ENCODE assay signal across 8 mouse cellular contexts in genomic region chr4:40722687-40723460, GRCm38 (mm10). TPM values are rescaled to one million over a fixed set of nuclear protein-coding genes. Genes with fewer than 3 reads are reported as not detected.
DNase-seq lines count a peak whose midpoint lies in the region; ATAC-seq and TF ChIP-seq lines count a peak whose summit lies in the region.

No protein-coding gene starts in this region.

- no peaks in the 10 kb centered on the region for H3K9me3 ChIP-seq in hindbrain, embryonic 16.5 days (ENCODE audit: control insufficient read depth, low read length)

- intact Hi-C loops in gastrocnemius, adult 2 months (cut with DNase I): no loop called here
- intact Hi-C loops in left cerebral cortex, postnatal 36 days (cut with DNase I): loop anchor here (1.0 to 2.0 kb wide), 2 partner anchors 20 to 42 kb away; partner anchors contain the start of gene Aptx

- peak; percentile 93 for ATAC-seq in hindbrain, embryonic 16.5 days

- no peaks in the 10 kb centered on the region for H3K27me3 ChIP-seq in hindbrain, embryonic 16.5 days (replicated peaks; ENCODE audit: control insufficient read depth, insufficient read depth, low read length)

- no peak for TF ChIP-seq CTCF in gastrocnemius, adult 2 months (IDR thresholded peaks at IDR 0.05)

- peaks cover 18% of the 10 kb centered on the region for H3K36me3 ChIP-seq in hindbrain, embryonic 16.5 days (ENCODE audit: control insufficient read depth, insufficient read depth, low read length)

- peak; percentile 83 for DNase-seq in MEL-GATA-1-ER (ENCODE audit: extremely low read depth, low read depth)
- peak; percentile 71 for DNase-seq in c-Kit-positive CD71-positive TER-119-positive erythroid progenitor cells, embryonic 14.5 days (ENCODE audit: low spot score)
- peak; percentile 85 for DNase-seq in gastrocnemius, adult 2 months
- DNase-seq in left cerebral cortex, postnatal 36 days (ENCODE audit: low spot score in 2 of 2): peak; percentile 82 to 89
- DNase-seq in mesoderm, embryonic 11.5 days (ENCODE audit: low read depth, low spot score): peak; percentile 84
- DNase-seq in right cerebral cortex, postnatal 4 days: peak; percentile 85
- DNase-seq in yolk sac, embryonic 10.5 days (ENCODE audit: low spot score): peak; percentile 86

- H3K4me3 ChIP-seq in gastrocnemius, adult 2 months: peak overlapping the region; percentile 94
- H3K4me3 ChIP-seq in hindbrain, embryonic 16.5 days (ENCODE audit: low read length): peak overlapping the region; percentile 59

- peak overlapping the region; percentile 94 for H3K27ac ChIP-seq in gastrocnemius, adult 2 months
- peak overlapping the region; percentile 99 for H3K27ac ChIP-seq in hindbrain, embryonic 16.5 days (ENCODE audit: low read depth, low read length)

- peaks cover 31% of the 10 kb centered on the region for H3K4me1 ChIP-seq in hindbrain, embryonic 16.5 days (ENCODE audit: control insufficient read depth, insufficient read depth, low read depth, low read length)

- H3K9ac ChIP-seq in hindbrain, embryonic 16.5 days (ENCODE audit: low read depth, low read length): peak overlapping the region; percentile 92

- under 1% methylated on average over 35 of the region's 62 CpGs for WGBS in hindbrain, embryonic 16.5 days

- H3K4me2 ChIP-seq in hindbrain, embryonic 16.5 days (ENCODE audit: low read length): peak overlapping the region; percentile 86

RNA-seq across cellular contexts. Expression of gene Dnaja1, which starts 0.9 kb away (rescaled TPM):
- 10 to 100 TPM; 42.7 to 77.1 TPM for total RNA-seq in gastrocnemius, adult 2 months (2021)
- polyA plus RNA-seq in hindbrain, embryonic 16.5 days (2015; fragmentation: Nextera tagmentation; extraction: Ambion mirVana): 625 and 673 TPM in 2 replicates
- total RNA-seq in left cerebral cortex, postnatal 36 days (2021): 100 to 1,000 TPM; 267 to 314 TPM

RNA-seq across cellular contexts. Expression of gene Aptx, which starts 19.9 kb away (rescaled TPM):
- total RNA-seq in gastrocnemius, adult 2 months (2021): 10 to 100 TPM; 14.2 to 15.3 TPM
- polyA plus RNA-seq in hindbrain, embryonic 16.5 days (2015; fragmentation: Nextera tagmentation; extraction: Ambion mirVana): 41.4 and 44.8 TPM in 2 replicates
- total RNA-seq in left cerebral cortex, postnatal 36 days (2021): 10 to 100 TPM; 28.1 to 29.8 TPM

RNA-seq across cellular contexts. Expression of gene Smu1, which starts 34.8 kb away (rescaled TPM):
- 10 to 100 TPM; 33.1 to 34.2 TPM for total RNA-seq in gastrocnemius, adult 2 months (2021)
- 119 and 120 TPM in 2 replicates for polyA plus RNA-seq in hindbrain, embryonic 16.5 days (2015; fragmentation: Nextera tagmentation; extraction: Ambion mirVana)
- total RNA-seq in left cerebral cortex, postnatal 36 days (2021): 10 to 100 TPM; 48.2 TPM

Comparison
In these comparisons a context has a peak if more than half of its experiments do, and no peak if none do; other contexts are left out.
1. Peak in every context shown above with its lines: DNase-seq, ATAC-seq, H3K4me3 ChIP-seq and H3K27ac ChIP-seq.